Mouse (Mus musculus) C2C12 (cell line): Measurements from ENCODE around the gene Apoa4.

Experiments used
- CTCF ChIP-seq: IDR thresholded peaks from one replicate; pipeline ENCODE4 v1.5.1; 2011; ENCODE audit not compliant: control insufficient read depth, insufficient read depth, insufficient read length
- FOSL1 ChIP-seq: IDR thresholded peaks from one replicate; pipeline ENCODE4 v1.8.0; 2011; ENCODE audit warnings: mild to moderate bottlenecking, low read length; ENCODE audit not compliant: poor library complexity, insufficient read depth, severe bottlenecking
- MYOD1 ChIP-seq: IDR thresholded peaks from one replicate; pipeline ENCODE4 v1.6.1; 2011; ENCODE audit warnings: low read depth; ENCODE audit not compliant: control insufficient read depth, insufficient read length

GRCm38 (mm10) chr9:46268343-46268873, 27.9 kb downstream of the Apoa4 start, which contains the start of gene Apoa5:
- TF ChIP-seq CTCF (no peak), FOSL1 (no peak), MYOD1 (no peak)
